Mouse (Mus musculus) gastrocnemius, postnatal 14 days (tissue): ENCODE results near the gene Prdx1. TPM values are rescaled to one million over a fixed set of nuclear protein-coding genes. Genes with fewer than 3 reads are reported as not detected.
A peak's percentile ranks its signal among the peaks of the same experiment; 100 is the strongest.

Experiments used
- DNase-seq: peaks from one replicate; pipeline ENCODE4 v3.0.0; 2021; ENCODE audit warnings: mixed read lengths
- intact Hi-C: fragments of 180-260 bp; cut with DNase I; formaldehyde crosslinking; loops from one replicate; pipeline ENCODE4 v1.15.1; 2025; ENCODE audit warnings: low total_unique reads
- total RNA-seq, 2 experiments: library from RNA; stranded (reverse); gene quantifications; 2 replicates each; pipeline ENCODE4 v1.2.3; 2021

Gene Prdx1
- total RNA-seq, 2 experiments from 2014 or later = 211 to 229 TPM

DNA sequence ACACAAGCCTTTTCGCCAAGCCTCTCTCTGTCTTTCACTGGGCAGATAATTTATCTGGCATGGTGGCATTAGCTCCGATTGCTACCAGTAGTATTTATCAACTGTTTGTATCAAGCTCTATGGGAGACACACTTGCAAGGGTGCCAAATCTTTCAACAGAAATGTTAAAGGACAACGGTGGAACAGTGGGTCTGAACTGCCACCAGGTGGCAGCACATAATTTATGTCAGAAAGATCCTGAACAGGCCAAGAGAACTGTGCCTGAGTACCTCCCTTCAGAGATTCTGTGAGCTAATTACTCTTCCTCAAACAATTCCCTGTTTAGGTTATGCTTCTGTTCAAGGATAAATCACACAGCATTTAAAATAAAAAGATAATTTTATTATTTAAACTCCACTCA lies 34.1 kb downstream of the Prdx1 start:
- intact Hi-C loops = loop anchor here (10.0 kb wide), 1 partner anchor 275 kb away; the partner anchor contains the start of genes Hectd3 and Urod
- peak; percentile 57 for DNase-seq

DNA sequence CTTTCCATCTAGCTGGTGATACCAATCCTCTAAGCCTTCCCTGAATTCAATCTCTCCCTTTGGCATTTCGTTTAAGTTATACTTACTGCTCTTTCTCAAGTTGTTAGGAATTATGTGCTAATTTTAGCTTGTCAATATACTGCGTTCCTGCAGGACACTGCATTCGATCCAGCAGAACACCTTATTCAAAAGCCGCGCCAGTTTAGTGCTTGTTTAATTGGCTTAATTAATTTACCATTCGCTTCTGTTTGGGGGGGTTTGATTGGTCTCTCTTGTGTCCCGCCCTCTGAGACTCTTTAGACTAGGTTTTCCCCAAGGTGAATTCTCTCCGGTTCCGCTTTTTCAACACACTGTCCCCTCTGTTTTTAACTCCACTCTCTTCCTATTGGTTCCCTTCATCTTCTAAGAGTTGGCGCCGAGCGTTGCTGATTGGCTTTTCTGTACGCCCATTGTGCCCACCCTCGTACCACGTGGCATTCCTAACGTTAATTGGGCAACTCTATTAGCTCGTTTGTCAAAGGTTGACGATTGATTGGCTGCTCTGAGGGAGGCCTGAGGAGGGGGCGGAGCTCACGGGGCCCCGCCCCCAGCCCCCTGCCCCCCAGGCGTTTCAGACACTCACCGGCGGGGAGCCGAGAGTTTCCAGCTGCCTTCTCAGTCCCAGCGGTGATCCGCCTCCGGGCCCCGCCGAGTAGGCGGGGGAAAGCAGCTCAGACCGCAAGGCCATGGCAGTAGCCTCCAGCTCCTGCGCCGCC lies 35.2 kb downstream of the Prdx1 start, which contains the start of gene Tesk2:
Gene Tesk2 (plus strand): TSS at position 606 of the 755 bp plus-strand sequence.
- intact Hi-C loops = no loop called here
- peak; percentile 91 for DNase-seq

DNA sequence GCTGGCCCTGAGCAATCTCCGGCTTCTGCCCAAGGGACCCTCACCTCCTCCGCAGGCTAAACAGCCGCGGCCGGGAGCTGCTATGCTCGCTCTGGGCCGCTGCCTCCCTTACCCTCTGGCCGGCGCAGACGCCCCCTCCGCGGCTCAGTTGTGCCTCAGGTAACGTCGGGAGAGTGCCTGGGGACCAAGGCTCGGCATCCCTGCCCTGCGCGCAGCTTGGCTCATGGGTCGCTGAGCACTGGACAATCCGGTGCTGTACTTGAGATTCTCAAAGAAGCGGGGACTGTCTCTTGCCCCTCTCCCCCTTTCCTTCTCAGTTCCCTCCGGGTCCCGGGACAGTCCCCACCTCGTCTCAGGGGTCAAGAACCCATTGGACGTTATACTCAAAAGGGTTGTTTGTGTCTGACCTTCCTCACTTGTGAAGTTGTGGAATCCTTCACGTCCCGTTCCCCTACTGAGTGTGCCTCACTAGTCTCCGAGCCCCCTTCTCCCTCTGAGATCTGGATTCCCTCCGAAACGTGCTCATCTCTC lies 35.8 kb downstream of the Prdx1 start:
- intact Hi-C loops = no loop called here

DNA sequence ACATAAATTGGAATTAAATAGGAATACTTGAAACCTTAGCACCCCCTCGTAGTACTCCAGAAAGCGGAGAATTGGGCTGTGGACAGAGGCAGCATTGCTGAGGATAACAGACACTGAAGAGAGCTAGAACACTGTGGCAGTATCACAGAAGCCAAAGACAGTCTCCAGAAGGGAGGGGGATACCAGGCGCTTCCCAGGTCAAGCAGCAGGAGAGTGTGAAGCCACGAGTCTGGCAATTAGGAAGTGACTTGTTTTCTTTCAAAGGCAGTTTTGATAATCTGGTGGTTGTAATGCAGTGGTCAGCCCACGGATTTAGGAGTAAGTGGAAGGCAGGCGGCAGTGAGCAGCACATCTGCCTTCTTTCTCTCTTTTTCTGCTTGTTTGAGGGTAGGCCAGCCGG lies 36.9 kb downstream of the Prdx1 start:
- DNase-seq = no peak
- intact Hi-C loops = loop anchor here (2.0 kb wide), 1 partner anchor 67 kb away; no protein-coding TSS in a partner anchor

More for the DNA sequence above, 35.8 kb downstream of the Prdx1 start:
- DNase-seq = no peak

DNA sequence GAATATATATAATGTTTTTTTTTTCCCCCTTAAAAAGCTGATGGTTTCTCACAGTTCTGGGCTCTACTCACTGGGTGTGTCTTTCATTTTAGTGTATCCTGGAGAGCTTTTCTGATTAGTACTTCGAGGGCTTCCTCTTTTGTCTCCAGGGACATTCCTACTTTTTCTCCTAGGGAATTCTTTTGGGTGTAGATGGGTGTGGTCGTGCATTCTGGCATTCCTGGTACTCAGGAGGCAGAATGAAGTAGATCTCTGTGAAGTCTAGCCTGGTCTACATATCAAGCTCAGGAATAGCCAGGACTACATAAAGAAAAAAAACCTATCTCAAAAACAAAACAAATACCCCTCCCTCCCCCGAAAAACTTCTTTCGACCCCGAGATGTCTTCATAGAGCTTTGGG lies 40.1 kb downstream of the Prdx1 start:
- DNase-seq = no peak
- intact Hi-C loops = no loop called here

DNA sequence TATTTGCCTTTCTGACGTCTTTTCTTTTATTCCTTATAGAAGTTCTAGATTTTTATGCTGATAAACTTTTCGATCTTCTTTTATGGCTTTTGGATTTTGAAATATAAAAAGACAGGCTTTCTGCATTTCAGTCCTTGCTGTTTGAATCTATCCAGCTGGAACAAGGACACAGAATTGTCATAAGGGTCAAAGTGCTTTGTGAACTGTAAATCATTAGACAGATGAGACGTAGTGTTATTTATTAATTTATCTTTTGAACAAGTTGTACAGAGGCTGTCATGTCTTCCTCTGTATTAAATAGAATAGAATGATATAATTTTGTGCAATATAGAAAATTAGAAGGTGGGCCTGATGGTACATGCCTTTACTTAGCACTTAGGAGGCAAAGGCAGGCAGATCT lies 42.1 kb downstream of the Prdx1 start:
- DNase-seq = no peak
- intact Hi-C loops = no loop called here

DNA sequence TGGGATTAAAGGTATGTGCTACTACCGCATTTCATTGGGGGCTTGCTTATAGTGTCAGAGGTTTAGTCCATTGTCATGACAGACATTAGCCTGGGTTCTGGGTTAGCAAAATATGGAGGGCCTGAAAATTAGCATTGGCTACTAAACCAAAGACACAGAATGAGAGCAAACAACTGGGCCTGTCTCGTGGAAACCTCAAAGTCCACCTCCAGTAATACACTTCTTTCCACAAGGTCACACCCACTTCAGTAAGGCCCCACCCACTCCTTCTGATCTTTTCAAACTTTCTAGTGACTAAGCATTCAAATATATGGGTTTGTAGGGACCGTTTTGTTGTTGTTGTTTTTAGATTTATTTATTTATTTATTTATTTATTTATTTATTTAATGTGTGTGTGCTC lies 44.2 kb downstream of the Prdx1 start:
- no peak for DNase-seq
- intact Hi-C loops = no loop called here

DNA sequence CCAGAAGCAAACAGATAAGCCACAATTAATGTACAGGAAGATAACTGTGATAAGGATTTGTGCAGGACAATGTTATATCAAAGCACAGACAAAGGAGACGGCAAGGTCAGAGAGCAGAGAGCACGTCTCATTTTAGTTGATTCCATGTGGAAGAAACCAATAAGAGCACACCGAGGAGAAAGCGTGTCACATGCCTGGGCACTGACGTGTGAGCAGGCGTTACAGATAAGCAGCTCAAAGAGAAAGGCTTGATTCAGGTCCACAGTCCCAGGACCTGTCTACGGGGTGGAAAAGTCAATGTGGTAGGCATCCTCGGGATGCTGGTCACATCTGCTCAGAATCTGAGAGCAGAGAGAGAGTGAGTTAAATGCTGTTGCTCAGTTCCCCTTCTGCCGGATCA lies 45.7 kb downstream of the Prdx1 start:
- intact Hi-C loops = no loop called here
- no peak for DNase-seq

DNA sequence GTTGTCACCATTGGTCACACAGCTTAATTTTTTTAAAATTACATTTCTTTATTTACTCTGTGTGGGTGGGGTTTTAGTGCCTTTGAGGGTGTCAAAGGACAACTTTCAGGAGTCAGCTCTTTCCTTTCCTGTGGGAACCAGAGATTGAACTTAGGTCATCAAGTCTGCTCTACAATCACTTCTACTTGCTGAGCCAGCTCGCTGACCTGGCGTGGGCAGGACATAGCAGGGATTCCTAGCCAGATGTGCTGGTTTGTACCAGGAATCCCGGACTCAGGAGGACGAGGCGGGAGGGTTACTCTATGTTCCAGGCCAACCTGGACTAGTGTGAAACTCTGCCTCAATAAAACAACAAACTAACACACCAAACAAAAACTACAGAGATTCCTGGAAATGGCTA lies 47.0 kb downstream of the Prdx1 start:
- intact Hi-C loops = no loop called here
- no peak for DNase-seq

DNA sequence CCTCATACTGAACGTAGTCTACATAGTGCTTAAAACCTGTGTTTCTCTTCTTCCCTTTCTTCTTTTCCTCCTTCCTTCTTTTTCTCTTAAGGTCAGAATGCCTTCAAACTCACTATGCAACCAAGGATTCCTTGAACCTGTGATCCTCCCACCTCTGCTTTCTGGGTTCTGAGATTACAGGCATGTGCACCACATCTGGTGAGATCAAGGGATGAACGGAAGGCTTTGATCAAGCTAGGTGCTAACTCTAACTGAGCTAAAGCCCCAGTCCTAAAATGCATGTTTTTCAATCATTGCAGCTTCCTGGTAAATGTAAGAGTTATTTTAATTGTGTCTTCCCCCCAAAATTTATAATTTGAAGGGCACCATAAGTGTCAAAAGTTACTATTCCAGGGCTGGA lies 49.7 kb downstream of the Prdx1 start:
- intact Hi-C loops = no loop called here
- DNase-seq = no peak

DNA sequence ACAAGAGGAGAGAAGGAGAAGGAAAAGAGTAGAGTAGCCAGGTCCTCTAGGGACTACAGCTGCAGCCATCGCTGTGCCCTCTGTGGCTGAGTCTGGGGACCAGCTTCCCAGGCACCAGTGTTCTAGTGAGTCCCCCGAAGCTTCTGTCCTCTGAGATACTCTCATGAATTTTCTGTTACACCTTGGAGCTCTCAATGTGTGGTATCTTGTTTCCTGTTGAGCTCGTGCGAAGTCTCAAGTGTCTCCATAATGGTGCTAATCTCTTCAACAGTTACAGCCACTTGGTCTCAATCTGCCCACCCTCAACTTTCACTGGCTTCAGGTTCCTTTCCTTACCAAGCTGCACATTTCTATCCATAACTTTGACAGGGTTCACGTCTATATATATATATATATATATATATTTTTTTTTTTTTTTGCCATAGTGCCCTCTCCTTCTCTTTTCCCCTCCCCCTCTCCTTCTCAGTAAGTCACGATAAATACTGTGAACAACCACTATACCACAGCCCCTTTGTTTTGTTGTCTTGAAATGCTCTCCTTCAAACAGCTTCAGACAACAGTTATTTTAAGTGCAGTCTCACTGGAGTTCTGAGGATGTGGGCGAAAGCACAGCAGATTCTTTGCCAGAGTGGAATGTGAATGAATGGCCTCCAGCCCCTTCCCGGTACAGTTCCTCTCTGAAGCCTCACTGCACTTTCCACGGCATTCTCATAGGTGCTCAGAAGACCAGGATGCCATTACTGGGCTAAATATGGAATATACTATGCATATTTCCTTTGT lies 53.8 kb downstream of the Prdx1 start:
- no peak for DNase-seq
- intact Hi-C loops = no loop called here

DNA sequence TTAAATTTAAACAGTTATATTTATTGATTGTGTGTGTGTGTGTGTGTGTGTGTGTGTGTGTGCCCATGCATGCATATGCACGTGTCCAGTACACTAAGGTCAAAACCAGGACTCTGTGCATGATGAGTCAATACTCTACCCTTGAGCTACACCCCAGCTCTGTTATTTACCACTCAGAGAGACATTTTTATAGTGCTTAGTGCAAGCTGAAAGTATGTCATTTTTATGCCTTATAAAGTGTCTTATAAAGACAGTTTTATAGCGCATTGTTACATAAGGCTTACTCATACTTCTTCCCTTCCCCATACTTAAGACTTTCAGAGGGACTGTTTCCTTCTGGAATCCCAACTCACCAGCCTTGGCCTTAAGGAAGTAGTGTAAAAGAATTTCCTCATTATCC lies 64.4 kb downstream of the Prdx1 start:
- DNase-seq = no peak
- intact Hi-C loops = no loop called here

Other genes starting within 250 kb of the Prdx1 start
- gene Mast2, start 221.4 kb upstream of the Prdx1 start, total RNA-seq = 10 to 100 TPM; 52.1 to 70.5 TPM
- gene Ipp, start 178.0 kb upstream of the Prdx1 start, total RNA-seq = 10 to 100 TPM; 12.0 to 14.1 TPM
- 10 to 100 TPM; 16.7 to 17.5 TPM for gene Tmem69, start 129.6 kb upstream of the Prdx1 start, total RNA-seq
- gene Gpbp1l1, start 127.9 kb upstream of the Prdx1 start, total RNA-seq = 10 to 100 TPM; 26.3 to 30.8 TPM
- gene Ccdc17, start 88.9 kb upstream of the Prdx1 start, total RNA-seq = 1 to 10 TPM; 1.5 to 1.8 TPM
- gene Nasp, start 57.6 kb upstream of the Prdx1 start, total RNA-seq = 10 to 100 TPM; 16.2 to 17.4 TPM
- gene Akr1a1, start 33.9 kb upstream of the Prdx1 start, total RNA-seq = 100 to 1,000 TPM; 226 to 247 TPM
- 10 to 100 TPM; 25.5 to 28.9 TPM for gene Mmachc, start 22.9 kb downstream of the Prdx1 start, total RNA-seq
- gene Ccdc163, start 23.0 kb downstream of the Prdx1 start, total RNA-seq = 1 to 10 TPM; 3.9 to 4.0 TPM
- 1 to 10 TPM; 1.8 to 2.5 TPM for gene Tesk2, start 35.4 kb downstream of the Prdx1 start, total RNA-seq
- 1 to 10 TPM; 5.6 to 5.7 TPM for gene Toe1, start 122.1 kb downstream of the Prdx1 start, total RNA-seq
- gene Mutyh, start 122.2 kb downstream of the Prdx1 start, total RNA-seq = 1 to 10 TPM in 1 of 2 experiments, under 1 TPM in 1; 1.00 to 1.6 TPM
- 1 to 10 TPM; 2.7 to 2.9 TPM for gene Hpdl, start 136.2 kb downstream of the Prdx1 start, total RNA-seq
- gene Zswim5, start 191.8 kb downstream of the Prdx1 start, total RNA-seq = under 1 TPM; 0.11 to 0.23 TPM